Mouse (Mus musculus) small intestine, adult 2 months (tissue): ENCODE measurements around the gene Gm29427.

Source experiments
- CTCF ChIP-seq: fragments of 200-500 bp; IDR thresholded peaks from 2 replicates; pipeline ENCODE4 v1.5.1; 2012; ENCODE audit warnings: low read depth, mild to moderate bottlenecking, control low read depth, inconsistent platforms, low read length, moderate library complexity, mixed read lengths; ENCODE audit not compliant: insufficient replicate concordance, insufficient read length; ENCODE audit errors: extremely low read depth
- POLR2A ChIP-seq: fragments of 200-500 bp; IDR thresholded peaks from 2 replicates; pipeline ENCODE4 v1.6.1; 2012; ENCODE audit warnings: low read depth, mild to moderate bottlenecking, control low read depth, inconsistent platforms, low read length, moderate library complexity

DNA sequence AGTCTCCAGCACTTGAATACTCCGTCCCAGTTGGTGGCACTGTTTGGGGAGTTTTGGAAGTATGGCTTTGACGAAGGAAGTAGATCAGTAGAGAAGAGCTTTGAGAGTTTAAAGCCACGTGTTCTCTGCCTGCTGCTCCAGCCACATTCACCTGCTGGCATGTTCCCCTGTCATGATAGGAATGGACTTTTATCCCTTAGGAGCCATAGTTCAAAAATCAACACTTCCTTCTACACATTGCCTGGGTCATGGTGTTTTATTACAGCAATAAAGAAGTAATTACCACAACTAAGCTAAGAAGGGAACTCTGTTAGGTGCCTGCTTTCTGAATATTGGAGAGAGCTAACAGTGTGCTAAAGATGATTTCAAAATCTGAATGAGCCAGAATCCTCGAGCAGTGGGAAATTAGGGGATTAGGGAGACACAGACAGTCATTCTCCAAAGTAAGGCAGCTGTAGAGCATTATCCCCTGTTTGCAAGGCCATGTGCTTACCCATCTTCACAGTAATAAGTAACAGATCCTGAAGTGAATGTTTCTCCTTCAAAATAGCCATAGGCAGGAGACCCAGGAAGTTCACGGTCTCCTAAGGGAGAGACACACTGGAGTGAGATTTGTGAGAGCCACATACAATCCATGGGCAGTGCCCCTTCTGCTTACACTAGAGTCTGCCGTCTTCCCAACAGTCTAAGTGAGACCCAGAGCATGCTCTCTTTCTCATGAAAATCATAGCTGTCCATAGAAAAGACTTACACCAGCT is 33.8 kb downstream of the Gm29427 start:
- TF ChIP-seq POLR2A, result no peak
- no peak for TF ChIP-seq CTCF
